Mouse (Mus musculus) C2C12 (cell line): ENCODE data around the gene Ifna6. TPM values are rescaled to one million over a fixed set of nuclear protein-coding genes. Genes with fewer than 3 reads are reported as not detected.

Source experiments
- H3K27me3 ChIP-seq: one replicate; pipeline ENCODE4 v1.6.1; 2011; ENCODE audit not compliant: control insufficient read depth, insufficient read depth, insufficient read length
- H3K36me3 ChIP-seq: one replicate; pipeline ENCODE4 v1.6.1; 2011; ENCODE audit not compliant: control insufficient read depth, insufficient read depth
- H3K4me3 ChIP-seq: one replicate; pipeline ENCODE4 v1.5.1; 2011; ENCODE audit warnings: mild to moderate bottlenecking, control low read depth; ENCODE audit not compliant: poor library complexity, insufficient read depth, severe bottlenecking
- H3K79me2 ChIP-seq: one replicate; pipeline ENCODE4 v1.6.1; 2011; ENCODE audit not compliant: control insufficient read depth, insufficient read depth
- H3K79me3 ChIP-seq: one replicate; pipeline ENCODE4 v1.6.1; 2011; ENCODE audit warnings: low read depth, control low read depth
- H3ac ChIP-seq: one replicate; pipeline ENCODE3; 2011; ENCODE audit warnings: low read depth; ENCODE audit not compliant: control insufficient read depth, insufficient read length
- CEBPB ChIP-seq: IDR thresholded peaks from one replicate; pipeline ENCODE4 v1.6.1; 2011; ENCODE audit warnings: low read depth, mild to moderate bottlenecking, control low read depth, moderate library complexity
- CTCF ChIP-seq: IDR thresholded peaks from one replicate; pipeline ENCODE4 v1.5.1; 2011; ENCODE audit not compliant: control insufficient read depth, insufficient read depth, insufficient read length
- FOSL1 ChIP-seq: IDR thresholded peaks from one replicate; pipeline ENCODE4 v1.8.0; 2011; ENCODE audit warnings: mild to moderate bottlenecking, low read length; ENCODE audit not compliant: poor library complexity, insufficient read depth, severe bottlenecking
- MAX ChIP-seq: IDR thresholded peaks from one replicate; pipeline ENCODE4 v1.6.1; 2011; ENCODE audit warnings: mild to moderate bottlenecking, control low read depth
- MYOD1 ChIP-seq: IDR thresholded peaks from one replicate; pipeline ENCODE4 v1.6.1; 2011; ENCODE audit warnings: low read depth; ENCODE audit not compliant: control insufficient read depth, insufficient read length
- MYOG ChIP-seq: IDR thresholded peaks from one replicate; pipeline ENCODE4 v1.6.1; 2011; ENCODE audit not compliant: control insufficient read depth, insufficient read length; ENCODE audit errors: extremely low read depth
- USF1 ChIP-seq: IDR thresholded peaks from one replicate; pipeline ENCODE4 v1.6.1; 2011; ENCODE audit warnings: low read depth, mild to moderate bottlenecking, control low read depth, moderate library complexity
- polyA plus RNA-seq: library from polyadenylated mRNA; unstranded; fragments of >200 nt; fragmentation: generic; extraction: Trizol; gene quantifications from one replicate; pipeline ENCODE4 v1.2.1, GENCODE M21; 2012; ENCODE audit warnings: missing spikeins

Gene Ifna6
- polyA plus RNA-seq, 1 experiment: not detected

DNA sequence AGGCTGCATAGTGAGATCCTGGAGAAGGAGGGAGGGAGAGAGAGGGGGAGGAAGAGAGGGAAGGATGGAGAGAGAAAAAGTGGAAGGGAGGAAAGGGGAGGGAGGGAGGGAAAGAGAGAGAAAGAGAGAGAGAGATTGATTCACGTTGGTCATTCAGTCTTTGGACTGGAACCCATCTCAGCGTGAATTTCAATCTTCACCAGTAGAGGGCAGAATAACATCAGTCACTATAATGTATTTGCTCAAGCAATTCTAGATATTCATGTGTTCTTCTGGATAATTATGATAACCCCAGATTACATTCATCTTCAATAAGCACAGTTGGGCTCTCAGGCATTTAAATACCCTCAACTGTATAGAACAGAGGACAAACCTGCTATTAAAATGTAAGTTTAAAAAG, 45.5 kb downstream of the Ifna6 start:
- H3K79me2 ChIP-seq: no peaks in the 10 kb centered on the region
- H3K36me3 ChIP-seq: no peaks in the 10 kb centered on the region
- TF ChIP-seq CTCF: peak; percentile 1
- TF ChIP-seq CEBPB: no peak
- H3K27me3 ChIP-seq: no peaks in the 10 kb centered on the region
- no peaks in the 10 kb centered on the region for H3K79me3 ChIP-seq
- H3ac ChIP-seq: no peak overlapping the region
- no peak overlapping the region for H3K4me3 ChIP-seq

DNA sequence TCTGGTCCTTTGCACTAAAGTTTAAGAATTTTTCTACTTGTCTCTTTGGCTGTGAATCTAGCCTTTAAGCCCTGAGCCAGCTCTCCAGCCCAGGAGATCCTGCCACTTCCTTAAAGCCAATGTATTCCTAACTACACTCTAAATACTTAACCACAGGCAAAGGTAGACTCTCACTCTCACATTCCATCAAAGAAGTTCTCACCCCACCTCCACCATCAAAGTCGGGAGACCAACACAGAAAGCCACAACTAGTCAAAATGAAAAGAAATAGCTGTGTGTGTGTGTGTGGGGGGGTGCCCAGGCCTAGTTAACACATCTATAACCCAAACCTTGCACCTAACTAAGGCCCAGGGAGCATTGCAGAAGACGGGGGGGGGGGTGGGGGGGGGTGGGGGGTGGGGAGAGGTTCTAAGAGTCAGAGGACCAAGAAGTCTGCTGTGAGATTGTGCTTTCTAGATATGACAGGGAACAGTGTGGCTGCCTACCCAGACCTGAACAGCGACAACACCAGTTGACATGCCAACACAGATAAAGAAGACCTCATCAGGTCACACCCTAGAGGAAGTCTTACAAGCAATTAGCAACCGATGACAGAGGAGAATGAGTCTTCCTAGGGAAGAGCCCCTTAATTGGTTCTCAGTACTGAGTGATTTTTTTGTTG, 48.3 kb downstream of the Ifna6 start:
- Histone ChIP-seq H3K27me3 (no peaks in the 10 kb centered on the region), H3K36me3 (no peaks in the 10 kb centered on the region), H3K79me3 (no peaks in the 10 kb centered on the region), H3K4me3 (no peak overlapping the region), H3ac (no peak overlapping the region), H3K79me2 (no peaks in the 10 kb centered on the region)
- TF ChIP-seq CTCF (no peak), MYOD1 (no peak), CEBPB (no peak), FOSL1 (no peak), MAX (no peak), MYOG (no peak), USF1 (no peak)

DNA sequence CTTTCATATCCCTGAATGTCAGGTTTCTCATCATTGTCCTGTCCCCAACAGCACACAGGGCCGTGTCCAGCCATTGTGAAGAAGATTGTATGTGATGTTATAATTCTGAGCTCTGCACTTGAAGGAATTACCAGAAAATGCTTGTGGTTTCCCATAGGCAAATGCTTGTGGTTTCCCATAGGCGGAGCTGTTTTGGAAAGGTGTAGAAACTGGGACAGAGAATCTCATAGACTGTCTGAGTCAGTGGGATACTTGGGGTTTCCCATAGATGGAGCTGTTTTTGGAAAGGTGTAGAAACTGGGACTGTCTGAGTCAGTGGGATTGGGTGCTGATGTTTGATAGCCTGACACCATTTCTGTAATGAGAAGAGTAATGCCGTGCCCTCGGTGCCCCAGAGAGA, 49.3 kb downstream of the Ifna6 start:
- Histone ChIP-seq H3K36me3 (no peaks in the 10 kb centered on the region), H3K27me3 (no peaks in the 10 kb centered on the region), H3K4me3 (no peak overlapping the region), H3K79me3 (no peaks in the 10 kb centered on the region), H3ac (no peak overlapping the region), H3K79me2 (no peaks in the 10 kb centered on the region)
- TF ChIP-seq FOSL1 (no peak), MYOD1 (no peak), USF1 (no peak), CEBPB (no peak), MAX (no peak), MYOG (no peak), CTCF (no peak)

Other genes with a start within 250 kb of the Ifna6 start
- gene Ifna9, start 235.0 kb upstream of the Ifna6 start, polyA plus RNA-seq: not detected
- gene Ifna12, start 224.0 kb upstream of the Ifna6 start, polyA plus RNA-seq: not detected
- gene C87499, start 193.0 kb upstream of the Ifna6 start, polyA plus RNA-seq: not detected
- not detected for gene Ifna13, start 183.0 kb upstream of the Ifna6 start, polyA plus RNA-seq
- not detected for gene Ifna16, start 150.5 kb upstream of the Ifna6 start, polyA plus RNA-seq
- gene Ifna2, start 143.5 kb upstream of the Ifna6 start, polyA plus RNA-seq: not detected
- gene Ifnab, start 136.1 kb upstream of the Ifna6 start, polyA plus RNA-seq: not detected
- 1.9 TPM for gene Gm26566, start 105.6 kb upstream of the Ifna6 start, polyA plus RNA-seq
- 11.6 TPM for gene Klhl9, start 105.0 kb upstream of the Ifna6 start, polyA plus RNA-seq
- gene Gm13271, start 72.5 kb upstream of the Ifna6 start, polyA plus RNA-seq: not detected
- gene Gm13283, start 67.3 kb upstream of the Ifna6 start, polyA plus RNA-seq: not detected
- gene Gm13290, start 53.6 kb upstream of the Ifna6 start, polyA plus RNA-seq: 1.3 TPM
- gene Gm13289, start 50.5 kb upstream of the Ifna6 start, polyA plus RNA-seq: not detected
- not detected for gene Gm13272, start 47.6 kb upstream of the Ifna6 start, polyA plus RNA-seq
- gene Ifnz, start 45.3 kb upstream of the Ifna6 start, polyA plus RNA-seq: not detected
- gene Gm13276, start 41.7 kb upstream of the Ifna6 start, polyA plus RNA-seq: 0.92 TPM
- gene Gm13277, start 38.8 kb upstream of the Ifna6 start, polyA plus RNA-seq: not detected
- not detected for gene Gm13278, start 35.9 kb upstream of the Ifna6 start, polyA plus RNA-seq
- gene Gm13275, start 32.9 kb upstream of the Ifna6 start, polyA plus RNA-seq: 0.42 TPM
- not detected for gene Gm13279, start 30.0 kb upstream of the Ifna6 start, polyA plus RNA-seq
- gene Gm13285, start 27.8 kb upstream of the Ifna6 start, polyA plus RNA-seq: not detected
- 0.42 TPM for gene Gm13287, start 24.2 kb upstream of the Ifna6 start, polyA plus RNA-seq
- gene Gm13288, start 21.9 kb upstream of the Ifna6 start, polyA plus RNA-seq: 0.18 TPM
- not detected for gene Ifna7, start 11.2 kb upstream of the Ifna6 start, polyA plus RNA-seq
- gene Ifna11, start 7.5 kb upstream of the Ifna6 start, polyA plus RNA-seq: not detected
- gene Ifna5, start 8.1 kb downstream of the Ifna6 start, polyA plus RNA-seq: not detected
- not detected for gene Ifna4, start 14.4 kb downstream of the Ifna6 start, polyA plus RNA-seq
- gene Ifna1, start 22.7 kb downstream of the Ifna6 start, polyA plus RNA-seq: not detected
- gene Ifne, start 52.8 kb downstream of the Ifna6 start, polyA plus RNA-seq: not detected